Mouse (Mus musculus) 416B (cell line): Measurements from ENCODE around the gene Rbm5.

ENCODE experiments used
- DNase-seq: peaks from one replicate; pipeline ENCODE4 v3.0.0; 2011; ENCODE audit warnings: low read depth

Rbm5 gene

GRCm38 (mm10) chr9:107700114-107700571 is 70.7 kb downstream of the Rbm5 start:
- no peak for DNase-seq

DNA sequence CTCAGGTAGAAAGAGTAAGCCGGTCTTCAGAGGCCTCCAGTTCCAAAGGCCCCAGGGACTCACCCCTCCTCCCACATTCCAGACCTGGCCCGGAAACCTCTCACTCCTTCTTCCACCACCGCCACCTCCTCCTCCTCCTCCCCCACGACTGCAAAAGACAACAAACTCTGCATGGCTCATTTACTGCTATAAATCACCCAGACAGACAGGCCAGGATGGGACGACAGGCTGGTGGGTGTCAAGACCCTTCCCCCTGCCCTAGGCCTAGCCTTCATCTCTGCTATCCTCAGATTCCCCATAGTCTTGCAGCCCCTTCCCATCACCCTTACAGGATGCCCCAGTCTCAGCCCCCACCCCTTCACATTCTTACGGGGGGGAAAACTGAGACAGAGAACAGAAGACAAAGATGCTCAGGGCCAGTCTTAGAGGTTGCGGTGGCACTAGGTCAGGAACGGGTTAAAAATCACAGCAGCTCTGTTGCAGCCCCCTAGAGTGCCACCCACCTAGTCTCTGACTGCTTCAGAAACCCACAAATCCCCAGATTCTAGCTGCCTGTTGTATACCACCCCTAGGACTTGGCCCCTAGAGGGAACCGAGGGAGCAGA is 71.3 kb downstream of the Rbm5 start:
- DNase-seq, result no peak

DNA sequence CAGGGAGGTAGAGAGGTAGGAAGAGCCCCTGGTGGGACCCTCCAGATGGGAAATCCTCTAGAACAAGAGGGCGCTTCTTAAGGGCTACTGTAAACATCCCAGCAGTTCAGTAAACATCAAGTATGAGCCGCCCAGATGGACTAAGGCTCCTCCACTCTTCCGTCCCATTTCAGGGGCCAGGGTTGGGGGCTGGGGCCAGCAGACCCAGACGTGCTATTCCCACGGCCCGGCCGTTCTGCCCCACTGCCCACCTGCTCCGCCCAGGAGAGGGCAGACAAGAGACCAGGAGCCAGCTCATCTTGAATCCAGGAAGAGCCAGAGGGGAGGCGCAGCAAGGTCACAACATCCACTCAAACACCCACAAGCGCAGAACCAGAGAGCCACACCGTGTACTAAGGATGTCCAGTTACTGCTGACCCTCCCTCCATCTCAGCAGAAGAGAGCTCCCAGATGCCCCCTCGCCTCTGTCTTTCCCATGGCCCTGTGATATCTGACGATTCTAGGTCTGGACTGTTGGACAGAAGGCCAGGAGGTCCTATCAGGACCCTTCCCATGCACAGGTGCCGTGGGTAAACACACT is 72.1 kb downstream of the Rbm5 start:
- DNase-seq, result no peak

DNA sequence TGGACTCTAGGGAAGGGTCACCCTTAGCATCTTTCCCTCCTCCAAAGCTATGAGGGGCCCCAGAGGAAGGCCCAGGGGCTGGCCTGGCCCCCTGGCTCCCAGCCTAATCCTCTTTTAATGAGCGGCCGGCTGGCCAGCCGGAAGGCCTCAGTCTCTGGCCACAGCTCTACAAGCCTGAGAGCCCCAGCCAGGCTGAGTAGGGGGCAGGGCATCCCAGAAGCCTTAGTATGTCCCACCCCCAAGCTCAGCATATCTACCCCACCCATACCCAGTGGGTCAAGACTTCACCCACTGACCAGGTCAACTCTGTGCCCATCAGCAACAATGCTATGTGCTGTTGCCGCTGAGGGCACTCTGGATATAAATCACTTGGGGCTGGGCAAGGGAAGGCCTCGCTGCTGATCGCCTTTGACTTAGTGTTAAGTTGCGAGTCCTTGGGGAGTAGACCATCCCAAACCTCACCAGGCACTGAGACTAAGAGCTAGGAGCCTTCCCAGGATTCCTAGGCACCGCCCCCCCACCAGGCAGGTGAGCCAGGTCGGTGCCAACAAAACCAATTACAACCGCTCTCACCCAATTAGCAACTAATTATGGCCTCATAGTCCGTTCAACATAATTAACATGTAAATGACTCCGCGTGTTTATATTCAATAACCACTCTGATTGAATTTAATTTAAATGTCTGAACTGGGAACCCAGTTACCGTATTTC is 72.8 kb downstream of the Rbm5 start:
- DNase-seq, result no peak

GRCm38 (mm10) chr9:107696845-107697610 is 73.8 kb downstream of the Rbm5 start:
- no peak for DNase-seq

DNA sequence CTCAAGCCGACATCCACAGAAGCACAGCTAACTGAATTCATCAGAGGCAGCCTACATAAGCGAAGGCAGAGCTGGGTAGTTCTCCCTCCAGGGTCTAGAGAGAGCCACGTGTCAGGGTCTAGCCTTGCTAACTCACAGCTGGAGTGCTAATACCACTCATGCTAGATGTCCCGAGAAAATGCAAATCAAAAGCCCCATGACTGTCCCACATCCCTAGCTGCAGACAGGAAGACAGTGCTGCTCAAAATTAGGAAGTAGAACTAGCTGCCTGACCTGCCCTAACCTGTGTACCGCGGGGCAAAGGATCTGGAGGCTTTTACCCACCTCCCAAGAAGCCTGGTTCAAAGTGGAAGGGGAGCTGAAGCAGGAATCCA is 74.7 kb downstream of the Rbm5 start:
- no peak for DNase-seq

- no peak for DNase-seq
Measured at GRCm38 (mm10) chr9:107695441-107696105, 75.2 kb downstream of the Rbm5 start.

DNA sequence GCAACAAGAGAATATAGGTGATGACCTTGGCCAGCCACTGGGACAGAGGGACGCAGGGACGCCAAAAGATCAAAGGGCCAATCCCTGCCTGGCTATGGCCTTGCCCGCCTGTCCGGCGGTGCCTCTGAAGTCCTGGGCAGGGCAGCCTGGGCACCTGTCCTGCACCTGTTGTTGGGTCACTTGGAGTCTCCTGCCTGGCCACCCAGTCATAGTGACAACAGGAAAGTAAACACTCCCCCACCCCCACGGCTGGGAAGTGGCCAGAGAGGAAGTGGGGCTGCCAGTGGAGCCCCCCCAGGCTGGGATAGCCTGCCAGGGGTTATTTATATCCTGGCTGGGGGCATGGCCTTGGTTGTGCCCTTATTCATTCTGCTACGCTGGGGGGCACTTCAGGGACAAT is 76.2 kb downstream of the Rbm5 start:
- no peak for DNase-seq

DNA sequence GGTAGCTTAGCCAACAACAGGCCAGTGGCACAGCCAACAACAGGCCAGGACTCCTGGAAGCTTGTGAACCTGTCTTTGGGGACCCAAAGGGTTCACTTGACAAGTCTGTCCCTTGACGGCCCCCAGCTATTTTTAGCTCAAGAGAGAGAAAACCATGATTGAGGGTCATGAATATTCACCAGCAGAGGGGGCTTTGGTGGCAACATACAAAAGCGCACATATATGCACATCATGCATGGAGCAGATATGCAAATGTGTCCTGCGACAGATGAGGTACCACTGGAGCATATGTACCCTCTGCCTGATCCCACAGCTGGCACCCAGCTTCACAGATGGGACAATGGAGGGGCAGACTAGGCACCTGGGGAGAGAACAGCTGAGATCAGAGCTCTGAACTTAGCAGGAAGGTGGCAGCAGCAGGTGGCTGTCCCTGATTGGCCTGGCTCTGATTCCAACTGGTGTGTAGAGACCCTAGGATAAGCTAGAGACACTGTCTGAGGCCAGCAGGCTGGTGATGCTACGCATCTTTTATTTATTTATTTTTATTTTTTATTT is 77.3 kb downstream of the Rbm5 start:
- no peak for DNase-seq

DNA sequence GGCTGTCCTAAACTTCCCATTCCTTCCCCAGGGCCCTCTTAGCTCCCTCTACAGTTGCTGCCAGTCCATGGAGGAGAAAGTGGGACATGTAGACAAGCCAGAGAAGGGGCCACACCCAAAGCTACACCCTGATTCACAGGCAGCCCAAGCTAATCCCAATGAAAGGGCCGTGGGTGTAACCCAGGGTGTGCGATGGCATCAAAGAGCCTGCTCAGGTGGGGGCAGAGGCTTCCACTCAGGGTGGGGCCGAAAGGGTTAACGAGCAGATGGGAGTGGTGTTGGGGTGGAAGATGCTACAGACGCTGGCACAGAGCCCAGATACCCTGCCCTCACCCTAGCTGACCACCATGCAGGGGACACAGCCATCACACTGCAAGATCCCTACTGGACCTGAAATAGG is 78.0 kb downstream of the Rbm5 start:
- DNase-seq, result no peak

- DNase-seq, result no peak
Measured at GRCm38 (mm10) chr9:107690391-107690790, 80.4 kb downstream of the Rbm5 start.
